Mouse (Mus musculus): ENCODE results near the gene Crmp1. TPM values are rescaled to one million over a fixed set of nuclear protein-coding genes. Genes with fewer than 3 reads are reported as not detected.

The Crmp1 gene
- polyA plus RNA-seq, 1 experiment from 2014 or later, result 27.7 TPM

- ATAC-seq (ENCODE audit: insufficient read depth, low FRiP score, low read depth), result no peak
- Histone ChIP-seq H3K36me3 (no peaks in the 10 kb centered on the region), H3K9ac (no peak overlapping the region), H3K4me3 (replicated peaks) (no peak overlapping the region), H3K4me1 (no peaks in the 10 kb centered on the region), H3K27me3 (replicated peaks) (no peaks in the 10 kb centered on the region), H3K9me3 (no peaks in the 10 kb centered on the region), H3K4me2 (no peak overlapping the region), H3K27ac (no peak overlapping the region)
- 66% methylated on average over 7 of the region's 7 CpGs for WGBS
Observed at GRCm38 (mm10) chr5:37256823-37257222, 15.1 kb downstream of the Crmp1 start.

- Histone ChIP-seq H3K4me3 (replicated peaks) (no peak overlapping the region), H3K9me3 (no peaks in the 10 kb centered on the region), H3K27me3 (replicated peaks) (no peaks in the 10 kb centered on the region), H3K4me1 (no peaks in the 10 kb centered on the region), H3K27ac (no peak overlapping the region), H3K4me2 (no peak overlapping the region), H3K36me3 (no peaks in the 10 kb centered on the region), H3K9ac (no peak overlapping the region)
- 38% methylated on average over 5 of the region's 5 CpGs for WGBS
- ATAC-seq (ENCODE audit: insufficient read depth, low FRiP score, low read depth), result no peak
Observed at GRCm38 (mm10) chr5:37257243-37257642, 15.5 kb downstream of the Crmp1 start.

- Histone ChIP-seq H3K4me3 (replicated peaks) (no peak overlapping the region), H3K27ac (no peak overlapping the region), H3K9me3 (no peaks in the 10 kb centered on the region), H3K9ac (no peak overlapping the region), H3K4me2 (no peak overlapping the region), H3K27me3 (replicated peaks) (no peaks in the 10 kb centered on the region), H3K4me1 (no peaks in the 10 kb centered on the region), H3K36me3 (no peaks in the 10 kb centered on the region)
- ATAC-seq (ENCODE audit: insufficient read depth, low FRiP score, low read depth), result no peak
- WGBS, result 65% methylated on average over 5 of the region's 5 CpGs
Observed at GRCm38 (mm10) chr5:37261734-37262133, 20.0 kb downstream of the Crmp1 start.

- H3K4me3 ChIP-seq (replicated peaks), result no peak overlapping the region
- H3K9me3 ChIP-seq, result no peaks in the 10 kb centered on the region
- no peaks in the 10 kb centered on the region for H3K4me1 ChIP-seq
- H3K4me2 ChIP-seq, result no peak overlapping the region
- H3K27me3 ChIP-seq (replicated peaks), result no peaks in the 10 kb centered on the region
- H3K36me3 ChIP-seq, result no peaks in the 10 kb centered on the region
- H3K9ac ChIP-seq, result no peak overlapping the region
- 56% methylated on average over 6 of the region's 6 CpGs for WGBS
- H3K27ac ChIP-seq, result no peak overlapping the region
- ATAC-seq (ENCODE audit: insufficient read depth, low FRiP score, low read depth), result no peak
Observed at GRCm38 (mm10) chr5:37263816-37264215, 22.1 kb downstream of the Crmp1 start.

GRCm38 (mm10) chr5:37281021-37281420 is 39.3 kb downstream of the Crmp1 start:
- no peak for ATAC-seq (ENCODE audit: insufficient read depth, low FRiP score, low read depth)
- no peak overlapping the region for H3K4me2 ChIP-seq
- 84% methylated on average over 11 of the region's 11 CpGs for WGBS
- H3K36me3 ChIP-seq, result no peaks in the 10 kb centered on the region
- H3K27ac ChIP-seq, result no peak overlapping the region
- no peaks in the 10 kb centered on the region for H3K9me3 ChIP-seq
- H3K9ac ChIP-seq, result no peak overlapping the region
- H3K27me3 ChIP-seq (replicated peaks), result no peaks in the 10 kb centered on the region
- H3K4me1 ChIP-seq, result no peaks in the 10 kb centered on the region
- H3K4me3 ChIP-seq (replicated peaks), result no peak overlapping the region

- Histone ChIP-seq H3K9me3 (no peaks in the 10 kb centered on the region), H3K4me3 (replicated peaks) (no peak overlapping the region), H3K4me1 (no peaks in the 10 kb centered on the region), H3K4me2 (no peak overlapping the region), H3K36me3 (no peaks in the 10 kb centered on the region), H3K9ac (no peak overlapping the region), H3K27ac (no peak overlapping the region), H3K27me3 (replicated peaks) (no peaks in the 10 kb centered on the region)
- WGBS, result 67% methylated on average over 3 of the region's 3 CpGs
- no peak for ATAC-seq (ENCODE audit: insufficient read depth, low FRiP score, low read depth)
Observed at GRCm38 (mm10) chr5:37288374-37288773, 46.6 kb downstream of the Crmp1 start.

- 19% methylated on average over 3 of the region's 3 CpGs for WGBS
- no peaks in the 10 kb centered on the region for H3K4me1 ChIP-seq
- no peaks in the 10 kb centered on the region for H3K27me3 ChIP-seq (replicated peaks)
- no peak for ATAC-seq (ENCODE audit: insufficient read depth, low FRiP score, low read depth)
- no peak overlapping the region for H3K9ac ChIP-seq
- H3K27ac ChIP-seq, result no peak overlapping the region
- H3K9me3 ChIP-seq, result no peaks in the 10 kb centered on the region
- no peak overlapping the region for H3K4me2 ChIP-seq
- H3K4me3 ChIP-seq (replicated peaks), result no peak overlapping the region
- H3K36me3 ChIP-seq, result no peaks in the 10 kb centered on the region
Observed at GRCm38 (mm10) chr5:37289236-37289635, 47.5 kb downstream of the Crmp1 start.

GRCm38 (mm10) chr5:37290983-37291382 is 49.2 kb downstream of the Crmp1 start:
- no peaks in the 10 kb centered on the region for H3K27me3 ChIP-seq (replicated peaks)
- no peak overlapping the region for H3K27ac ChIP-seq
- H3K36me3 ChIP-seq, result no peaks in the 10 kb centered on the region
- no peak overlapping the region for H3K9ac ChIP-seq
- no peak for ATAC-seq (ENCODE audit: insufficient read depth, low FRiP score, low read depth)
- no peak overlapping the region for H3K4me3 ChIP-seq (replicated peaks)
- no peaks in the 10 kb centered on the region for H3K9me3 ChIP-seq
- 68% methylated on average over 9 of the region's 9 CpGs for whole genome bisulfite sequencing
- H3K4me1 ChIP-seq, result no peaks in the 10 kb centered on the region
- no peak overlapping the region for H3K4me2 ChIP-seq

GRCm38 (mm10) chr5:37296717-37297116 is 55.0 kb downstream of the Crmp1 start:
- Histone ChIP-seq H3K27me3 (replicated peaks) (no peaks in the 10 kb centered on the region), H3K4me2 (no peak overlapping the region), H3K27ac (no peak overlapping the region), H3K9me3 (no peaks in the 10 kb centered on the region), H3K4me3 (replicated peaks) (no peak overlapping the region), H3K4me1 (no peaks in the 10 kb centered on the region), H3K9ac (no peak overlapping the region), H3K36me3 (0 out of 2 replicates have a peak, but pooled peaks cover 1% of the 10 kb centered on the region)
- WGBS, result 66% methylated on average over 10 of the region's 10 CpGs
- ATAC-seq (ENCODE audit: insufficient read depth, low FRiP score, low read depth), result no peak

- no peaks in the 10 kb centered on the region for H3K27me3 ChIP-seq (replicated peaks)
- no peak overlapping the region for H3K27ac ChIP-seq
- H3K9me3 ChIP-seq, result no peaks in the 10 kb centered on the region
- no peak overlapping the region for H3K4me2 ChIP-seq
- no peaks in the 10 kb centered on the region for H3K4me1 ChIP-seq
- H3K9ac ChIP-seq, result no peak overlapping the region
- ATAC-seq (ENCODE audit: insufficient read depth, low FRiP score, low read depth), result no peak
- WGBS, result 19% methylated on average over 7 of the region's 7 CpGs
- H3K4me3 ChIP-seq (replicated peaks), result no peak overlapping the region
- 0 out of 2 replicates have a peak, but pooled peaks cover 2% of the 10 kb centered on the region for H3K36me3 ChIP-seq
Observed at GRCm38 (mm10) chr5:37298370-37298769, 56.6 kb downstream of the Crmp1 start.

GRCm38 (mm10) chr5:37310026-37310425 is 68.3 kb downstream of the Crmp1 start:
- WGBS, result 86% methylated on average over 9 of the region's 9 CpGs
- H3K4me3 ChIP-seq (replicated peaks), result no peak overlapping the region
- no peaks in the 10 kb centered on the region for H3K4me1 ChIP-seq
- H3K27ac ChIP-seq, result no peak overlapping the region
- H3K9me3 ChIP-seq, result no peaks in the 10 kb centered on the region
- H3K36me3 ChIP-seq, result peaks cover 2% of the 10 kb centered on the region; the same call in 1 of the 2 replicates
- no peak overlapping the region for H3K4me2 ChIP-seq
- no peak overlapping the region for H3K9ac ChIP-seq
- no peaks in the 10 kb centered on the region for H3K27me3 ChIP-seq (replicated peaks)
- no peak for ATAC-seq (ENCODE audit: insufficient read depth, low FRiP score, low read depth)

GRCm38 (mm10) chr5:37312980-37313722 is 71.4 kb downstream of the Crmp1 start:
- no peak overlapping the region for H3K27ac ChIP-seq
- no peak overlapping the region for H3K4me3 ChIP-seq (replicated peaks)
- H3K4me2 ChIP-seq, result no peak overlapping the region
- no peak overlapping the region for H3K9ac ChIP-seq
- no peaks in the 10 kb centered on the region for H3K27me3 ChIP-seq (replicated peaks)
- WGBS, result 85% methylated on average over 12 of the region's 12 CpGs
- H3K36me3 ChIP-seq, result peaks cover 24% of the 10 kb centered on the region
- no peak for ATAC-seq (ENCODE audit: insufficient read depth, low FRiP score, low read depth)
- H3K9me3 ChIP-seq, result no peaks in the 10 kb centered on the region
- no peaks in the 10 kb centered on the region for H3K4me1 ChIP-seq

GRCm38 (mm10) chr5:37318715-37319114 is 77.0 kb downstream of the Crmp1 start:
- H3K27ac ChIP-seq, result no peak overlapping the region
- H3K9me3 ChIP-seq, result no peaks in the 10 kb centered on the region
- ATAC-seq (ENCODE audit: insufficient read depth, low FRiP score, low read depth), result no peak
- no peaks in the 10 kb centered on the region for H3K4me1 ChIP-seq
- peaks cover 28% of the 10 kb centered on the region for H3K36me3 ChIP-seq
- H3K9ac ChIP-seq, result no peak overlapping the region
- 88% methylated on average over 6 of the region's 6 CpGs for WGBS
- H3K4me2 ChIP-seq, result no peak overlapping the region
- H3K4me3 ChIP-seq (replicated peaks), result no peak overlapping the region
- H3K27me3 ChIP-seq (replicated peaks), result no peaks in the 10 kb centered on the region

Measured in stomach, embryonic 15.5 days (tissue).